Mouse (Mus musculus): Measurements from ENCODE around the gene Lrrc75a. TPM values are rescaled to one million over a fixed set of nuclear protein-coding genes. Genes with fewer than 3 reads are reported as not detected.
A peak's percentile ranks its signal among the peaks of the same experiment; 100 is the strongest.

The Lrrc75a gene
- total and polyA plus RNA-seq, 3 experiments = 7.0 to 8.9 TPM; not detected in 1

GRCm38 (mm10) chr11:62583031-62583430, 65.3 kb downstream of the Lrrc75a start:
- TF ChIP-seq MAX (IDR thresholded peaks at IDR 0.05; ENCODE audit: low read length) (no peak), CTCF (IDR thresholded peaks at IDR 0.05 in 2 of 3, conservative IDR thresholded peaks at IDR 0.05 in 1 of 3; ENCODE audit: control insufficient read depth in 1 of 3, insufficient read depth in 1 of 3, low read depth in 2 of 3, low read length in 3 of 3, poor library complexity in 1 of 3, severe bottlenecking in 1 of 3) (no peak), SIN3A (IDR thresholded peaks at IDR 0.05; ENCODE audit: low read length) (no peak), ETS1 (IDR thresholded peaks at IDR 0.05; ENCODE audit: low read depth, low read length) (no peak), ZKSCAN1 (IDR thresholded peaks at IDR 0.05; ENCODE audit: low read depth, low read length) (no peak)
- no peaks in the 10 kb centered on the region for H3K4me1 ChIP-seq (ENCODE audit: control insufficient read depth in 1 of 2, insufficient read depth in 2 of 2, low read length in 2 of 2)
- DNase-seq (ENCODE audit: low read depth, low spot score) = no peak
- H3K79me2 ChIP-seq (ENCODE audit: control insufficient read depth, insufficient read depth, low read length, poor library complexity) = no peaks in the 10 kb centered on the region
- H3K36me3 ChIP-seq (ENCODE audit: control insufficient read depth in 1 of 2, insufficient read depth in 2 of 2, low read length in 2 of 2) = peaks cover 0 to 3% of the 10 kb centered on the region in 2 experiments; a peak in 3 of 4 replicates
- no peak overlapping the region for H3K27ac ChIP-seq (ENCODE audit: control insufficient read depth, low read depth, low read length)
- H3K9ac ChIP-seq (ENCODE audit: control insufficient read depth, low read depth, low read length, poor library complexity, severe bottlenecking) = no peak overlapping the region
- no peak overlapping the region for H3K4me3 ChIP-seq (ENCODE audit: control insufficient read depth in 1 of 2, insufficient read depth in 1 of 2, low read depth in 2 of 2, low read length in 2 of 2)
- no peaks in the 10 kb centered on the region for H3K9me3 ChIP-seq (replicated peaks; ENCODE audit: insufficient read depth, low read length)
- H3K27me3 ChIP-seq (ENCODE audit: control insufficient read depth in 1 of 2, insufficient read depth in 2 of 2, low read length in 2 of 2) = no peaks in the 10 kb centered on the region

DNA sequence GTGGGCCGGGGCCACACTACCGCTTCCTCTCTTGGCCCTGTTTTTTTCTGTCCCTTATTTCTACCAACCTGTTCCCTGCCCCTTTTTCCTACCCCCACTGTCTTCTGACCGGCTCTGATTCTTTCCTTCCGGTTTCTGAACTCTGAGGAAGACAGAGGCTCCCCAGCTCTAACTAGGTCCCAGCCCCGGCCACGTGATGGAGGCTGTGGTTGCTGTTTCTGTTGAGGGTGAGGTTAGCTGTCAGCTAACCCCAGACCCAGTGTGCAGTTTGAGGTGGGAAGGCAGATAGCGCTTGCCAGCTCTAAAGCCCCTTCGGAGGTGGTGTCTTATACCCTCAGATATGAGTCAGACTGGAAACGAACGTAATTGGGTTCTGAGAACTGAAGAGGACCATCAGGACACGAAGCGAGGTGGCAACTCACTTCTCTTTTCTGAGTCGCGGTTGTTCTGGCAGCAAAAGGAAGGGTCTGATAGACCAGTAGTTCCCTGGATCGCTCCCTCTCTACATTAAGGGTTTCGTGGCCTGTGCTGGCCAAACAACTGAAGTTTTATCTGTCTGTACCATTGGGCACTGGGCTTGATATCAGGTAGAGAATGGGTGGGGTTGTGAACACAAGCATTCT, 71.7 kb downstream of the Lrrc75a start:
- TF ChIP-seq TAL1 (IDR thresholded peaks at IDR 0.05; ENCODE audit: low read length) (peak; percentile 73), POLR2A (IDR thresholded peaks at IDR 0.05; ENCODE audit: control insufficient read depth in 1 of 2, insufficient read depth in 1 of 2, low read depth in 1 of 2, low read length in 2 of 2, poor library complexity in 1 of 2) (peak; percentile 18 to 56; a peak in 3 of 4 replicates), ETS1 (IDR thresholded peaks at IDR 0.05; ENCODE audit: low read depth, low read length) (peak; percentile 43), RAD21 (IDR thresholded peaks at IDR 0.05; ENCODE audit: low read depth, low read length) (no peak), TBP (IDR thresholded peaks at IDR 0.05; ENCODE audit: low read depth, low read length) (peak; percentile 63; the same call in 1 of the 2 replicates), SIN3A (IDR thresholded peaks at IDR 0.05; ENCODE audit: low read length) (peak; percentile 79), RCOR1 (IDR thresholded peaks at IDR 0.05; ENCODE audit: low read depth, low read length) (peak; percentile 58), HCFC1 (IDR thresholded peaks at IDR 0.05; ENCODE audit: low read depth, low read length) (peak; percentile 25; the same call in 1 of the 2 replicates), NRF1 (IDR thresholded peaks at IDR 0.05; ENCODE audit: insufficient read depth, low read depth, low read length, poor library complexity, severe bottlenecking) (no peak), MAZ (IDR thresholded peaks at IDR 0.05; ENCODE audit: low read depth, low read length) (0 out of 2 replicates have a peak, but pooled peaks have one; percentile 42), BHLHE40 (IDR thresholded peaks at IDR 0.05; ENCODE audit: borderline replicate concordance, low read depth, low read length) (peak; percentile 72; the same call in 1 of the 2 replicates), MYB (IDR thresholded peaks at IDR 0.05; ENCODE audit: low read depth, low read length) (peak; percentile 47; the same call in 1 of the 2 replicates), SMC3 (IDR thresholded peaks at IDR 0.05; ENCODE audit: low read depth, low read length) (no peak), E2F4 (IDR thresholded peaks at IDR 0.05; ENCODE audit: borderline replicate concordance, low read depth, low read length) (no peak), ELF1 (IDR thresholded peaks at IDR 0.05; ENCODE audit: low read depth, low read length) (peak; percentile 60; the same call in 1 of the 2 replicates), ZNF384 (IDR thresholded peaks at IDR 0.05; ENCODE audit: low read depth, low read length) (no peak), EP300 (IDR thresholded peaks at IDR 0.05; ENCODE audit: low read depth in 1 of 2, low read length in 2 of 2) (peak; percentile 54 to 76), MYC (IDR thresholded peaks at IDR 0.05; ENCODE audit: low read depth, low read length) (peak; percentile 95), MXI1 (IDR thresholded peaks at IDR 0.05; ENCODE audit: low read depth, low read length) (peak; percentile 92), TCF12 (IDR thresholded peaks at IDR 0.05; ENCODE audit: low read depth, low read length) (peak; percentile 77), USF2 (IDR thresholded peaks at IDR 0.05; ENCODE audit: borderline replicate concordance in 1 of 2, insufficient read depth in 1 of 2, low read depth in 1 of 2, low read length in 2 of 2) (peak; percentile 36 to 79; a peak in 2 of 4 replicates), USF1 (IDR thresholded peaks at IDR 0.05; ENCODE audit: low read depth, low read length) (peak; percentile 97), MAX (IDR thresholded peaks at IDR 0.05; ENCODE audit: low read length) (peak; percentile 94), GATA1 (IDR thresholded peaks at IDR 0.05; ENCODE audit: low read depth, low read length) (peak; percentile 74)
- H3K36me3 ChIP-seq (ENCODE audit: control insufficient read depth in 1 of 2, insufficient read depth in 2 of 2, low read length in 2 of 2) = peaks cover 0 to 13% of the 10 kb centered on the region in 2 experiments; a peak in 2 of 4 replicates
- no peaks in the 10 kb centered on the region for H3K9me3 ChIP-seq (replicated peaks; ENCODE audit: insufficient read depth, low read length)
- H3K27me3 ChIP-seq (ENCODE audit: control insufficient read depth in 1 of 2, insufficient read depth in 2 of 2, low read length in 2 of 2) = no peaks in the 10 kb centered on the region
- no peaks in the 10 kb centered on the region; the same call in 1 of the 2 replicates for H3K79me2 ChIP-seq (ENCODE audit: control insufficient read depth, insufficient read depth, low read length, poor library complexity)
- peak overlapping the region; percentile 67 for H3K9ac ChIP-seq (ENCODE audit: control insufficient read depth, low read depth, low read length, poor library complexity, severe bottlenecking)
- DNase-seq (ENCODE audit: low read depth, low spot score) = peak; percentile 92
- H3K4me3 ChIP-seq (ENCODE audit: control insufficient read depth in 1 of 2, insufficient read depth in 1 of 2, low read depth in 2 of 2, low read length in 2 of 2) = peak overlapping the region; percentile 71 to 84
- peak overlapping the region; percentile 90 for H3K27ac ChIP-seq (ENCODE audit: control insufficient read depth, low read depth, low read length)
- peaks cover 0 to 21% of the 10 kb centered on the region in 2 experiments; a peak in 3 of 4 replicates for H3K4me1 ChIP-seq (ENCODE audit: control insufficient read depth in 1 of 2, insufficient read depth in 2 of 2, low read length in 2 of 2)
